Mouse (Mus musculus) left cerebral cortex, postnatal 14 days (tissue): ENCODE data around the gene Bud31. TPM values are rescaled to one million over a fixed set of nuclear protein-coding genes. Genes with fewer than 3 reads are reported as not detected.
A peak's percentile ranks its signal among the peaks of the same experiment; 100 is the strongest.
"Not testable (repeated sequence)": the region's sequence is repeated elsewhere in the genome, so short reads cannot be mapped to it uniquely, and the experiment has no call there.

Experiments
- DNase-seq, 2 experiments: peaks; one replicate each; pipeline ENCODE4 v3.0.0; 2021 to 2022; ENCODE audit warnings: low spot score in 2 of 2, mixed read lengths in 1 of 2
- intact Hi-C: fragments of 180-260 bp; cut with DNase I; formaldehyde crosslinking; loops from one replicate; pipeline ENCODE4 v1.15.1; 2025
- total RNA-seq, 2 experiments: library from RNA; stranded (reverse); gene quantifications; 2 replicates each; pipeline ENCODE4 v1.2.3; 2021

The Bud31 gene
- total RNA-seq, 2 experiments from 2014 or later = 77.9 to 95.3 TPM

GRCm38 (mm10) chr5:145120921-145121320 is 19.2 kb upstream of the Bud31 start:
- intact Hi-C loops = no loop called here
- no peak for DNase-seq

- intact Hi-C loops = no loop called here
- DNase-seq = no peak
Observed at GRCm38 (mm10) chr5:145123396-145123795, 16.8 kb upstream of the Bud31 start.

- no peak for DNase-seq
Observed at GRCm38 (mm10) chr5:145126580-145126979, 13.6 kb upstream of the Bud31 start.

GRCm38 (mm10) chr5:145129124-145129523 is 11.0 kb upstream of the Bud31 start:
- no peak for DNase-seq
- intact Hi-C loops = no loop called here

More at GRCm38 (mm10) chr5:145126580-145126979, 13.6 kb upstream of the Bud31 start:
- intact Hi-C loops = no loop called here

GRCm38 (mm10) chr5:145129773-145130172 is 10.4 kb upstream of the Bud31 start:
- intact Hi-C loops = not testable (repeated sequence)
- DNase-seq = peak in 1 of 2 experiments; percentile 49

- intact Hi-C loops = no loop called here
- DNase-seq = peak; percentile 50 to 68
Observed at GRCm38 (mm10) chr5:145130191-145130590, 10.0 kb upstream of the Bud31 start.

GRCm38 (mm10) chr5:145130995-145131394 is 9.2 kb upstream of the Bud31 start:
- DNase-seq = no peak
- intact Hi-C loops = no loop called here

- intact Hi-C loops, DNase-seq: not testable (repeated sequence)
Observed at GRCm38 (mm10) chr5:145133275-145133674, 6.9 kb upstream of the Bud31 start.

GRCm38 (mm10) chr5:145138836-145139235 is 1.3 kb upstream of the Bud31 start:
- DNase-seq = peak in 1 of 2 experiments; percentile 41
- intact Hi-C loops = no loop called here

GRCm38 (mm10) chr5:145140611-145141010 is 449 bp downstream of the Bud31 start:
- intact Hi-C loops = no loop called here

GRCm38 (mm10) chr5:145147748-145148147 is 7.6 kb downstream of the Bud31 start:
- intact Hi-C loops = no loop called here
- no peak for DNase-seq

More at GRCm38 (mm10) chr5:145140611-145141010, 449 bp downstream of the Bud31 start:
- DNase-seq = no peak

- intact Hi-C loops = no loop called here
- no peak for DNase-seq
Observed at GRCm38 (mm10) chr5:145149294-145149693, 9.1 kb downstream of the Bud31 start.

- intact Hi-C loops = no loop called here
- DNase-seq = no peak
Observed at GRCm38 (mm10) chr5:145152690-145153089, 12.5 kb downstream of the Bud31 start.

- DNase-seq = no peak
- intact Hi-C loops = no loop called here
Observed at GRCm38 (mm10) chr5:145161361-145161760, 21.2 kb downstream of the Bud31 start.

- no peak for DNase-seq
- intact Hi-C loops = no loop called here
Observed at GRCm38 (mm10) chr5:145164710-145165109, 24.5 kb downstream of the Bud31 start.

GRCm38 (mm10) chr5:145165184-145165583 is 25.0 kb downstream of the Bud31 start:
- no peak for DNase-seq
- intact Hi-C loops = no loop called here

- intact Hi-C loops = no loop called here
- peak; percentile 99 for DNase-seq
Observed at GRCm38 (mm10) chr5:145166536-145167305, 26.6 kb downstream of the Bud31 start, which contains the start of the genes Ptcd1 and Cpsf4. Gene Ptcd1, minus strand, starts transcription at chr5:145167108. Gene Cpsf4, plus strand, starts transcription at chr5:145167213.

GRCm38 (mm10) chr5:145167306-145167661 is 27.1 kb downstream of the Bud31 start:
- DNase-seq = no peak
- intact Hi-C loops = no loop called here

- DNase-seq = no peak
- intact Hi-C loops = no loop called here
Observed at GRCm38 (mm10) chr5:145178461-145178980, 38.4 kb downstream of the Bud31 start.

- DNase-seq = no peak
- intact Hi-C loops = no loop called here
Observed at GRCm38 (mm10) chr5:145185244-145185643, 45.1 kb downstream of the Bud31 start.

GRCm38 (mm10) chr5:145189416-145189815 is 49.3 kb downstream of the Bud31 start:
- intact Hi-C loops = no loop called here
- no peak for DNase-seq
